8 mouse cellular contexts compared by ENCODE assay signal in genomic region chr19:56724126-56724597, GRCm38 (mm10). TPM values are rescaled to one million over a fixed set of nuclear protein-coding genes. Genes with fewer than 3 reads are reported as not detected.
DNase-seq lines count a peak whose midpoint lies in the region; ATAC-seq and TF ChIP-seq lines count a peak whose summit lies in the region.

No protein-coding gene starts in this region.

- DNase-seq in ES-E14 (ENCODE audit: low read depth, low spot score): no peak
- no peak for DNase-seq in yolk sac, embryonic 10.5 days (ENCODE audit: low spot score)
- DNase-seq in adrenal gland, postnatal 14 days: no peak
- DNase-seq in cerebellum, adult 11-12 months: no peak
- DNase-seq in MN1 (ENCODE audit: low spot score): no peak

- no peak for ATAC-seq in embryonic facial prominence, embryonic 12.5 days (ENCODE audit: insufficient number of reproducible peaks, insufficient read depth, low FRiP score, low TSS enrichment)
- ATAC-seq in intestine, embryonic 15.5 days: no peak
- no peak for ATAC-seq in lung, embryonic 16.5 days (ENCODE audit: low read depth)

- H3K4me1 ChIP-seq in ES-E14 (ENCODE audit: control insufficient read depth in 2 of 2, insufficient read depth in 2 of 2, low read length in 2 of 2, poor library complexity in 1 of 2): peaks cover 6% of the 10 kb centered on the region in 2 experiments; a peak in 3 of 4 replicates
- peaks cover 31% of the 10 kb centered on the region for H3K4me1 ChIP-seq in embryonic facial prominence, embryonic 12.5 days
- peaks cover 29% of the 10 kb centered on the region for H3K4me1 ChIP-seq in intestine, embryonic 15.5 days (replicated peaks)
- H3K4me1 ChIP-seq in lung, embryonic 16.5 days (replicated peaks; ENCODE audit: control insufficient read depth, insufficient read depth, low read length): peaks cover 29% of the 10 kb centered on the region

- H3K27me3 ChIP-seq in embryonic facial prominence, embryonic 12.5 days: peaks cover 71% of the 10 kb centered on the region
- H3K27me3 ChIP-seq in intestine, embryonic 15.5 days (replicated peaks): peaks cover 41% of the 10 kb centered on the region
- H3K27me3 ChIP-seq in lung, embryonic 16.5 days (ENCODE audit: control insufficient read depth, insufficient read depth, low read depth, low read length): peaks cover 35% of the 10 kb centered on the region

- H3K9ac ChIP-seq in ES-E14 (ENCODE audit: insufficient read depth, low read depth, low read length, poor library complexity, severe bottlenecking): no peak overlapping the region
- H3K9ac ChIP-seq in embryonic facial prominence, embryonic 12.5 days: 0 out of 2 replicates have a peak overlapping the region, but pooled peaks have one; percentile 53
- peak overlapping the region; percentile 50; the same call in 1 of the 2 replicates for H3K9ac ChIP-seq in intestine, embryonic 15.5 days
- peak overlapping the region; percentile 70 for H3K9ac ChIP-seq in lung, embryonic 16.5 days (ENCODE audit: low read length)

- H3K27ac ChIP-seq in ES-E14 (ENCODE audit: insufficient read depth, low read depth, low read length, poor library complexity, severe bottlenecking): no peak overlapping the region
- no peak overlapping the region for H3K27ac ChIP-seq in embryonic facial prominence, embryonic 12.5 days
- no peak overlapping the region for H3K27ac ChIP-seq in intestine, embryonic 15.5 days
- no peak overlapping the region for H3K27ac ChIP-seq in lung, embryonic 16.5 days (ENCODE audit: low read length)

- no peaks in the 10 kb centered on the region; the same call in 1 of the 2 replicates for H3K9me3 ChIP-seq in ES-E14 (ENCODE audit: control insufficient read depth, insufficient read depth, low read depth, low read length)
- H3K9me3 ChIP-seq in embryonic facial prominence, embryonic 12.5 days: no peaks in the 10 kb centered on the region
- H3K9me3 ChIP-seq in intestine, embryonic 15.5 days: no peaks in the 10 kb centered on the region
- no peaks in the 10 kb centered on the region for H3K9me3 ChIP-seq in lung, embryonic 16.5 days (ENCODE audit: control insufficient read depth, low read length)

- peak overlapping the region; percentile 99 for H3K4me2 ChIP-seq in embryonic facial prominence, embryonic 12.5 days (replicated peaks)
- H3K4me2 ChIP-seq in intestine, embryonic 15.5 days (replicated peaks): peak overlapping the region; percentile 97
- peak overlapping the region; percentile 98 for H3K4me2 ChIP-seq in lung, embryonic 16.5 days (ENCODE audit: low read depth, low read length)

- 8% methylated on average over 13 of the region's 13 CpGs for WGBS in embryonic facial prominence, embryonic 12.5 days
- WGBS in intestine, embryonic 15.5 days: 9% methylated on average over 13 of the region's 13 CpGs
- 7% methylated on average over 12 of the region's 13 CpGs for WGBS in lung, embryonic 16.5 days

- peak overlapping the region; percentile 43 to 66; a peak in 2 of 4 replicates for H3K4me3 ChIP-seq in ES-E14 (ENCODE audit: insufficient read depth in 1 of 2, low read depth in 1 of 2, low read length in 2 of 2, poor library complexity in 1 of 2, severe bottlenecking in 1 of 2)
- peak overlapping the region; percentile 61 for H3K4me3 ChIP-seq in embryonic facial prominence, embryonic 12.5 days
- peak overlapping the region; percentile 57 for H3K4me3 ChIP-seq in intestine, embryonic 15.5 days (replicated peaks)
- peak overlapping the region; percentile 58 for H3K4me3 ChIP-seq in lung, embryonic 16.5 days (ENCODE audit: low read length)

- H3K36me3 ChIP-seq in ES-E14 (ENCODE audit: control insufficient read depth, insufficient read depth, low read length, poor library complexity, severe bottlenecking): no peaks in the 10 kb centered on the region
- no peaks in the 10 kb centered on the region for H3K36me3 ChIP-seq in embryonic facial prominence, embryonic 12.5 days
- no peaks in the 10 kb centered on the region for H3K36me3 ChIP-seq in intestine, embryonic 15.5 days
- no peaks in the 10 kb centered on the region for H3K36me3 ChIP-seq in lung, embryonic 16.5 days (ENCODE audit: control insufficient read depth, insufficient read depth, low read length)

- in situ Hi-C loops in ES-E14 (cut with MboI; ENCODE audit: low sequenced_read_pairs in 2 of 2, unreplicated experiment in 2 of 2): no loop called here

TF ChIP-seq in ES-E14, 5 proteins besides CTCF, POLR2A, EP300 and RAD21:
- no peak for TF ChIP-seq ZC3H11A (IDR thresholded peaks at IDR 0.05; ENCODE audit: borderline replicate concordance, low read depth, low read length)
- no peak for TF ChIP-seq CHD2 (IDR thresholded peaks at IDR 0.05; ENCODE audit: low read depth, low read length)
- TF ChIP-seq MAFK (IDR thresholded peaks at IDR 0.05; ENCODE audit: insufficient read depth, low read depth, low read length): no peak
- TF ChIP-seq HCFC1 (IDR thresholded peaks at IDR 0.05; ENCODE audit: borderline replicate concordance, insufficient read depth, low read length): no peak
- TF ChIP-seq ZNF384 (IDR thresholded peaks at IDR 0.05; ENCODE audit: low read depth, low read length): no peak
TF ChIP-seq in ES-E14: peak in this region for 0.

RNA-seq across cellular contexts. Expression of gene Adrb1, which starts 2.2 kb away (rescaled TPM):
- 0.36 and 1.2 TPM in 2 replicates for total RNA-seq in ES-E14 (2012; rRNA removed)
- polyA plus RNA-seq in embryonic facial prominence, embryonic 12.5 days (2016; fragmentation: Nextera tagmentation; extraction: Ambion mirVana): 1.2 and 1.5 TPM in 2 replicates
- polyA plus RNA-seq in intestine, embryonic 15.5 days (2015; fragmentation: Nextera tagmentation; extraction: Ambion mirVana): 0.75 and 1.1 TPM in 2 replicates
- 1.1 and 1.3 TPM in 2 replicates for polyA plus RNA-seq in lung, embryonic 16.5 days (2015; fragmentation: Nextera tagmentation; extraction: Ambion mirVana)
- total RNA-seq in adrenal gland, postnatal 14 days (2021): 3.8 and 6.4 TPM in 2 replicates
